Mouse (Mus musculus) hematopoietic multipotent progenitor cell, adult 10-12 weeks (in vitro differentiated cells): ENCODE data around the gene Rpl3l. TPM values are rescaled to one million over a fixed set of nuclear protein-coding genes. Genes with fewer than 3 reads are reported as not detected.

Experiments
- polyA plus RNA-seq: library from polyadenylated mRNA; stranded (reverse); fragments of >175 nt; gene quantifications from 2 replicates; pipeline ENCODE4 v1.2.3, GENCODE M21; 2012; ENCODE audit warnings: low replicate concordance

Gene Rpl3l
- 0.31 and 0.38 TPM in 2 replicates for polyA plus RNA-seq

GRCm38 (mm10) chr17:24727618-24728017, at the start of gene Rpl3l:
Gene Rpl3l, plus strand, starts transcription at chr17:24727820.

GRCm38 (mm10) chr17:24689251-24690081, 38.2 kb upstream of the Rpl3l start, which contains the start of gene Syngr3:
Gene Syngr3, minus strand, starts transcription at chr17:24689955.

DNA sequence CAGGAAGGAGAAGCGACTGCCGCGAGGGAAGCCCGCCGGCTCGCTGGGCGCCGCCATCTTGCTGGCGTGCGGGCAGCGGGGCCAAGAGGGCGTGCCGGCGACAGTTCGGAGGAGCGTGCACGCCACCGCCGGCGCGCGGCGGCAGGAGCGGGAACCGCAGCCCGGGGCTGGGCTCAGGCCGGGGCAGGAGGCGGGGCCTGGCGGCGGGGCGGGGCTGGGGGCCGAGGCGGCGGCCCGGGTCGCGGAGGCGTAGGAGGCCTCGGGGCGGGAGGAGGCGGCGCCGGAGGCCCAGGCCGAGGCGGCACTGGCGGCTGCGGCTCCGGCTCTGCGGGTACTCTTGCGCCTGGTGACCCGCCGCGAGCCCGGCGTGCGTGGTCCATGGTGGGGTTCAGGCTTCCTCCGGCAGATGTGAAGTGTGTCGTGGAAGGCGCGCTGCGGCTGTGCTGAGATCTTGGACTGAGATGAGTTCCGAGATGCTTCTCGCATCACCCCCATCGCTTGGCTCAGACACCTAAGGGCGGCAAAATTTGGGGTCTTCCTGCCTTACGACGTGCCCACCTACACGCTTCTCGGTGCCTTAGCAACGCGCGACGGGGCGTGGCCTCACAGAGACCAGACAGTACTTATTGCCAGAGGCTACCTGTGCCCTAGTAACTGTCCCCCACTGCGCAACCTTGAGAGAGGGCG, 31.5 kb upstream of the Rpl3l start, which contains the start of the genes Gfer and Noxo1:
Gene Gfer (minus strand): TSS at position 146 of the 687 bp plus-strand sequence.
Gene Noxo1 (plus strand): TSS at position 224 of the 687 bp plus-strand sequence.

GRCm38 (mm10) chr17:24706982-24707800, 20.4 kb upstream of the Rpl3l start, which contains the start of gene Tbl3:
Gene Tbl3, minus strand, starts transcription at chr17:24707660.

GRCm38 (mm10) chr17:24717943-24718342, 9.7 kb upstream of the Rpl3l start, which contains the start of the genes Rnf151 and Rps2:
Gene Rnf151, minus strand, starts transcription at chr17:24718063.
Gene Rps2, plus strand, starts transcription at chr17:24718116.

GRCm38 (mm10) chr17:24724184-24724583, 3.4 kb upstream of the Rpl3l start, which contains the start of gene Ndufb10:
Gene Ndufb10, minus strand, starts transcription at chr17:24724478.

GRCm38 (mm10) chr17:24736330-24737051, 8.9 kb downstream of the Rpl3l start, which contains the start of gene Msrb1:
Gene Msrb1, plus strand, starts transcription at chr17:24736642.

DNA sequence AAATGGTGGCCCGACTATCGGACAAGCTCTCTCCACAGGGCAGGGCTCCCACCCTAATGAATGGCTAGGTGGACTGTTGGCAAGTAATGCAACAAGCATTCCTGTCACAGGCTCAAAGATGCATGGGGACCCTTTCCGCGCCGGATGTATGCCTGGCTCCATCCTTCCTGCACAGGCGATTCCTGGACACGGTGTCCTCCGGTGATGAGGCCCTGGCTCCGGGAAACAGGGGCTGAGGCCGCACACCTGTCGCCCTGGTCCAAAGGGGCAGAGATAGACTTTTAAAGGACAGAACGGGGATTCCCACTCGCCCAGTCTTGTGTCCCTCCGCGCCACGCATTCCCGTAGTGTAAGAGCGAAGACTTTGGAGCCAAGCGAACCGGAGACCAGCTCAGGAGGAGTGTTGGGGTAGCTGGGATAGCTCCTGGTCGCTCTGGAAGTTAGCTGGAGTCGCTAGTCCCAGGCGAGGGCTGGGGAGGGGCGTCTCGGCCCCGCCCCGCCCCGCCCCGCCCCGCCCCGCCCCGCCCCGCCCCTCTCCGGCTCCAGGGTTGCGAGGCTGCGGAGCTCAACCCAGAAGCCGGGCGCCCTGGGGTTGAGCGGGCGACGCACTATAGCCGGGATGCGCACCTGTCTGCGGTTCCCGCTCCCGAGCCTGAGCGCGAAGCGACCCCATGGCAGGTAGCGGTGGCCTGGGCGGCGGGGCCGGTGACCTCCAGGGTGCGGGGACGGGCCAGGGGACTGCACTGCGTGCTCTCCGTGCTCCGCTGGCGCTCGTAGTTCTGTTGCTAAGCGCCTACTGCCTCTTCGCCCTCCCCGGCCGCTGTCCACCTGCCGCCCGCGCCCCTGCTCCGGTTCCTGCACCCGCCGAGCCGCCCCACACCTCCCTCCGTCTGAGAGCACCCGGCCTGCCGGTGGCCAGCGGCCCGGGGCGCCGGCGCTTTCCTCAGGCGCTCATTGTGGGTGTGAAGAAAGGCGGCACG, 25.1 kb downstream of the Rpl3l start, which contains the start of gene Hs3st6:
Gene Hs3st6 (plus strand): TSS at position 574 of the 980 bp plus-strand sequence.

Other genes with a start within 250 kb of the Rpl3l start
- gene Mlst8, start 248.7 kb upstream of the Rpl3l start, polyA plus RNA-seq: 5.3 and 8.0 TPM in 2 replicates
- 0.02 and 0.07 TPM in 2 replicates for gene Caskin1, start 239.2 kb upstream of the Rpl3l start, polyA plus RNA-seq
- gene Traf7, start 199.9 kb upstream of the Rpl3l start, polyA plus RNA-seq: 156 and 190 TPM in 2 replicates
- 0.76 and 1.9 TPM in 2 replicates for gene Rab26, start 193.6 kb upstream of the Rpl3l start, polyA plus RNA-seq
- 24.7 and 24.9 TPM in 2 replicates for gene Pkd1, start 178.0 kb upstream of the Rpl3l start, polyA plus RNA-seq
- gene Tsc2, start 95.2 kb upstream of the Rpl3l start, polyA plus RNA-seq: 37.6 and 45.7 TPM in 2 replicates
- 3.8 and 6.9 TPM in 2 replicates for gene Nthl1, start 95.1 kb upstream of the Rpl3l start, polyA plus RNA-seq
- gene Slc9a3r2, start 77.5 kb upstream of the Rpl3l start, polyA plus RNA-seq: 3.8 and 6.4 TPM in 2 replicates
- gene Npw, start 69.4 kb upstream of the Rpl3l start, polyA plus RNA-seq: 0.36 and 0.52 TPM in 2 replicates
- gene Zfp598, start 58.1 kb upstream of the Rpl3l start, polyA plus RNA-seq: 56.2 and 93.5 TPM in 2 replicates
- gene Syngr3, start 37.9 kb upstream of the Rpl3l start, polyA plus RNA-seq: 0.15 and 0.24 TPM in 2 replicates
- gene Gfer, start 31.7 kb upstream of the Rpl3l start, polyA plus RNA-seq: 52.3 and 54.6 TPM in 2 replicates
- gene Noxo1, start 31.6 kb upstream of the Rpl3l start, polyA plus RNA-seq: 5.9 and 10.3 TPM in 2 replicates
- gene Tbl3, start 20.2 kb upstream of the Rpl3l start, polyA plus RNA-seq: 8.7 and 12.3 TPM in 2 replicates
- 0.16 and 0.36 TPM in 2 replicates for gene Rnf151, start 9.8 kb upstream of the Rpl3l start, polyA plus RNA-seq
- 42.1 and 88.6 TPM in 2 replicates for gene Rps2, start 9.7 kb upstream of the Rpl3l start, polyA plus RNA-seq
- gene Ndufb10, start 3.3 kb upstream of the Rpl3l start, polyA plus RNA-seq: 220 and 325 TPM in 2 replicates
- 43.6 and 56.0 TPM in 2 replicates for gene Msrb1, start 8.8 kb downstream of the Rpl3l start, polyA plus RNA-seq
- 0.94 and 2.2 TPM in 2 replicates for gene Hs3st6, start 25.2 kb downstream of the Rpl3l start, polyA plus RNA-seq
- gene Meiob, start 76.5 kb downstream of the Rpl3l start, polyA plus RNA-seq: not detected in 2 replicates
- 27.6 and 69.0 TPM in 2 replicates for gene Hagh, start 112.3 kb downstream of the Rpl3l start, polyA plus RNA-seq
- 2.7 and 6.5 TPM in 2 replicates for gene Fahd1, start 122.5 kb downstream of the Rpl3l start, polyA plus RNA-seq
- 0.12 TPM in 1 of 2 replicates, not detected in the other for gene Igfals, start 138.2 kb downstream of the Rpl3l start, polyA plus RNA-seq
- 10.4 and 58.7 TPM in 2 replicates for gene Nubp2, start 158.5 kb downstream of the Rpl3l start, polyA plus RNA-seq
- gene Spsb3, start 158.8 kb downstream of the Rpl3l start, polyA plus RNA-seq: 44.2 and 49.9 TPM in 2 replicates
- gene Eme2, start 167.3 kb downstream of the Rpl3l start, polyA plus RNA-seq: 20.3 and 41.1 TPM in 2 replicates
- gene Mrps34, start 167.3 kb downstream of the Rpl3l start, polyA plus RNA-seq: 40.1 and 50.8 TPM in 2 replicates
- gene Nme3, start 168.7 kb downstream of the Rpl3l start, polyA plus RNA-seq: 19.9 and 39.7 TPM in 2 replicates
- gene Mapk8ip3, start 209.2 kb downstream of the Rpl3l start, polyA plus RNA-seq: 64.6 and 70.0 TPM in 2 replicates
- gene Jpt2, start 232.9 kb downstream of the Rpl3l start, polyA plus RNA-seq: 9.7 and 10.8 TPM in 2 replicates